ENCODE assay signal across 15 mouse cellular contexts in genomic region chr13:6837446-6837845, GRCm38 (mm10).
DNase-seq lines count a peak whose midpoint lies in the region; ATAC-seq lines count a peak whose summit lies in the region.
"Had no signal": no experiment of that assay in that cellular context is flagged by ENCODE, and none has a peak within 500 bp of the region (broad histone marks: within the 10 kb centered on the region; RNA-seq: fewer than 3 reads in every experiment).

No protein-coding gene starts in this region.

- no peak overlapping the region for H3K4me2 ChIP-seq in hindbrain, embryonic 12.5 days (replicated peaks)
- no peak overlapping the region for H3K4me2 ChIP-seq in hindbrain, embryonic 14.5 days (replicated peaks)
- H3K4me2 ChIP-seq: forebrain, embryonic 13.5 days; heart, embryonic 12.5 days; hindbrain, embryonic 13.5 days had no signal

- 0 out of 2 replicates have a peak, but pooled peaks have one; percentile 2 for ATAC-seq in hindbrain, embryonic 12.5 days (ENCODE audit: low FRiP score)
- ATAC-seq in hindbrain, embryonic 14.5 days (ENCODE audit: low FRiP score): no peak
- ATAC-seq in megakaryocyte, adult 5-6 weeks (ENCODE audit: poor library complexity, severe bottlenecking): no peak
- peak; percentile 70 for ATAC-seq in common myeloid progenitor, adult 5-6 weeks (replicated peaks; ENCODE audit: low read depth, poor library complexity, severe bottlenecking)
- peak; percentile 19; the same call in 1 of the 2 replicates for ATAC-seq in megakaryocyte-erythroid progenitor cell, adult 5-6 weeks (replicated peaks; ENCODE audit: low FRiP score, low TSS enrichment, poor library complexity, severe bottlenecking)

- no peak overlapping the region for H3K9ac ChIP-seq in hindbrain, embryonic 12.5 days
- H3K9ac ChIP-seq in hindbrain, embryonic 14.5 days: no peak overlapping the region
- H3K9ac ChIP-seq: forebrain, embryonic 13.5 days; forebrain, postnatal 0 days; heart, embryonic 12.5 days; hindbrain, embryonic 13.5 days had no signal

- WGBS in hindbrain, embryonic 12.5 days: 91% methylated on average over 5 of the region's 5 CpGs
- WGBS in hindbrain, embryonic 14.5 days: 90% methylated on average over 5 of the region's 5 CpGs

- DNase-seq in hindbrain, embryonic 14.5 days (ENCODE audit: low spot score): no peak
- no peak for DNase-seq in spleen, adult 12 weeks (ENCODE audit: low spot score)
- DNase-seq: gastrocnemius, adult 2 months; gastrocnemius, postnatal 25 days had no signal

- H3K4me1 ChIP-seq in hindbrain, embryonic 12.5 days: no peaks in the 10 kb centered on the region
- no peaks in the 10 kb centered on the region for H3K4me1 ChIP-seq in hindbrain, embryonic 14.5 days (replicated peaks; ENCODE audit: control insufficient read depth, insufficient read depth, low read length)
- H3K4me1 ChIP-seq in megakaryocyte, embryonic 14.5 days: peaks cover 38% of the 10 kb centered on the region
- H3K4me1 ChIP-seq: forebrain, embryonic 13.5 days; heart, embryonic 12.5 days had no signal

- H3K27ac ChIP-seq in hindbrain, embryonic 12.5 days: no peak overlapping the region
- no peak overlapping the region for H3K27ac ChIP-seq in hindbrain, embryonic 14.5 days
- H3K27ac ChIP-seq: embryonic facial prominence, embryonic 10.5 days; forebrain, embryonic 13.5 days; gastrocnemius, adult 2 months; hindbrain, embryonic 13.5 days had no signal

- H3K27me3 ChIP-seq in hindbrain, embryonic 12.5 days: no peaks in the 10 kb centered on the region
- H3K27me3 ChIP-seq in hindbrain, embryonic 14.5 days (ENCODE audit: control insufficient read depth, insufficient read depth, low read length): no peaks in the 10 kb centered on the region
- H3K27me3 ChIP-seq in megakaryocyte, embryonic 14.5 days (replicated peaks): no peaks in the 10 kb centered on the region
- H3K27me3 ChIP-seq: CH12.LX; forebrain, embryonic 13.5 days; heart, embryonic 12.5 days; hindbrain, embryonic 13.5 days had no signal

- H3K36me3 ChIP-seq in hindbrain, embryonic 12.5 days: no peaks in the 10 kb centered on the region
- H3K36me3 ChIP-seq in hindbrain, embryonic 14.5 days (replicated peaks; ENCODE audit: control insufficient read depth, insufficient read depth): no peaks in the 10 kb centered on the region
- no peaks in the 10 kb centered on the region for H3K36me3 ChIP-seq in megakaryocyte, embryonic 14.5 days (replicated peaks; ENCODE audit: low read length)
- H3K36me3 ChIP-seq: embryonic facial prominence, embryonic 10.5 days; heart, embryonic 12.5 days; hindbrain, embryonic 13.5 days had no signal

- H3K9me3 ChIP-seq in hindbrain, embryonic 12.5 days (replicated peaks): no peaks in the 10 kb centered on the region
- H3K9me3 ChIP-seq in hindbrain, embryonic 14.5 days (ENCODE audit: control insufficient read depth, low read length): no peaks in the 10 kb centered on the region
- H3K9me3 ChIP-seq in megakaryocyte, embryonic 14.5 days: no peaks in the 10 kb centered on the region
- H3K9me3 ChIP-seq: embryonic facial prominence, embryonic 10.5 days; forebrain, embryonic 13.5 days; heart, embryonic 12.5 days; hindbrain, embryonic 13.5 days had no signal

- H3K4me3 ChIP-seq in hindbrain, embryonic 12.5 days: no peak overlapping the region
- no peak overlapping the region for H3K4me3 ChIP-seq in hindbrain, embryonic 14.5 days (replicated peaks; ENCODE audit: low read length)
- peak overlapping the region; percentile 59 for H3K4me3 ChIP-seq in megakaryocyte, embryonic 14.5 days (replicated peaks)
- H3K4me3 ChIP-seq: embryonic facial prominence, embryonic 10.5 days; forebrain, embryonic 13.5 days; gastrocnemius, adult 2 months; heart, embryonic 12.5 days; hindbrain, embryonic 13.5 days had no signal

Comparison
In these comparisons a context has a peak if more than half of its experiments do, and no peak if none do; other contexts are left out.
1. ATAC-seq: peak in hindbrain, embryonic 12.5 days (single experiment), common myeloid progenitor, adult 5-6 weeks (single experiment) and megakaryocyte-erythroid progenitor cell, adult 5-6 weeks (single experiment); none in hindbrain, embryonic 14.5 days (single experiment) and megakaryocyte, adult 5-6 weeks (single experiment).